Mouse (Mus musculus) C2C12 (cell line): Measurements from ENCODE around the gene Enho. TPM values are rescaled to one million over a fixed set of nuclear protein-coding genes. Genes with fewer than 3 reads are reported as not detected.
"Not testable (repeated sequence)": the region's sequence is repeated elsewhere in the genome, so short reads cannot be mapped to it uniquely, and the experiment has no call there.

ENCODE experiments used
- H3K27me3 ChIP-seq: one replicate; pipeline ENCODE4 v1.6.1; 2011; ENCODE audit not compliant: control insufficient read depth, insufficient read depth, insufficient read length
- H3K36me3 ChIP-seq: one replicate; pipeline ENCODE4 v1.6.1; 2011; ENCODE audit not compliant: control insufficient read depth, insufficient read depth
- H3K4me3 ChIP-seq: one replicate; pipeline ENCODE4 v1.5.1; 2011; ENCODE audit warnings: mild to moderate bottlenecking, control low read depth; ENCODE audit not compliant: poor library complexity, insufficient read depth, severe bottlenecking
- H3K79me2 ChIP-seq: one replicate; pipeline ENCODE4 v1.6.1; 2011; ENCODE audit not compliant: control insufficient read depth, insufficient read depth
- H3K79me3 ChIP-seq: one replicate; pipeline ENCODE4 v1.6.1; 2011; ENCODE audit warnings: low read depth, control low read depth
- H3ac ChIP-seq: one replicate; pipeline ENCODE3; 2011; ENCODE audit warnings: low read depth; ENCODE audit not compliant: control insufficient read depth, insufficient read length
- CEBPB ChIP-seq: IDR thresholded peaks from one replicate; pipeline ENCODE4 v1.6.1; 2011; ENCODE audit warnings: low read depth, mild to moderate bottlenecking, control low read depth, moderate library complexity
- CTCF ChIP-seq: IDR thresholded peaks from one replicate; pipeline ENCODE4 v1.5.1; 2011; ENCODE audit not compliant: control insufficient read depth, insufficient read depth, insufficient read length
- FOSL1 ChIP-seq: IDR thresholded peaks from one replicate; pipeline ENCODE4 v1.8.0; 2011; ENCODE audit warnings: mild to moderate bottlenecking, low read length; ENCODE audit not compliant: poor library complexity, insufficient read depth, severe bottlenecking
- MAX ChIP-seq: IDR thresholded peaks from one replicate; pipeline ENCODE4 v1.6.1; 2011; ENCODE audit warnings: mild to moderate bottlenecking, control low read depth
- MYOD1 ChIP-seq: IDR thresholded peaks from one replicate; pipeline ENCODE4 v1.6.1; 2011; ENCODE audit warnings: low read depth; ENCODE audit not compliant: control insufficient read depth, insufficient read length
- MYOG ChIP-seq: IDR thresholded peaks from one replicate; pipeline ENCODE4 v1.6.1; 2011; ENCODE audit not compliant: control insufficient read depth, insufficient read length; ENCODE audit errors: extremely low read depth
- USF1 ChIP-seq: IDR thresholded peaks from one replicate; pipeline ENCODE4 v1.6.1; 2011; ENCODE audit warnings: low read depth, mild to moderate bottlenecking, control low read depth, moderate library complexity
- long read RNA-seq, 2 experiments: library from polyadenylated mRNA; unstranded; transcript quantifications; one replicate each; pipeline ENCODE4 v2.0.0; 2019 to 2020
- polyA plus RNA-seq: library from polyadenylated mRNA; unstranded; fragments of >200 nt; fragmentation: generic; extraction: Trizol; gene quantifications from one replicate; pipeline ENCODE4 v1.2.1, GENCODE M21; 2012; ENCODE audit warnings: missing spikeins

Enho gene
- 1.2 TPM for polyA plus RNA-seq
- long read RNA-seq, experiment 1, transcript Enho-201 (2 exons, 1,269 nt), result major isoform, 12 of 24 reads
- long read RNA-seq, experiment 1, partial matches to known transcripts, result 12 of 24 reads
- long read RNA-seq, experiment 1, other reads (novel, unspliced or antisense), result 0 of 24 reads
- long read RNA-seq, experiment 2, result 0 reads

GRCm38 (mm10) chr4:41639913-41640507, at the start of gene Enho:
Gene Enho, minus strand, starts transcription at chr4:41640324.
- no peaks in the 10 kb centered on the region for H3K36me3 ChIP-seq
- TF ChIP-seq MYOG (no peak), FOSL1 (no peak), USF1 (no peak), MAX (no peak), MYOD1 (no peak), CEBPB (no peak), CTCF (no peak)
- H3K4me3 ChIP-seq, result no peak within 1 kb of the TSS
- peak within 1 kb of the TSS; percentile 47 for H3ac ChIP-seq
- H3K79me3 ChIP-seq, result no peaks in the 10 kb centered on the region
- H3K79me2 ChIP-seq, result no peaks in the 10 kb centered on the region
- H3K27me3 ChIP-seq, result no peaks in the 10 kb centered on the region

- H3ac ChIP-seq, H3K79me3 ChIP-seq, H3K27me3 ChIP-seq, H3K36me3 ChIP-seq, H3K4me3 ChIP-seq, H3K79me2 ChIP-seq: not testable (repeated sequence)
Measured at GRCm38 (mm10) chr4:41688562-41688961, 48.4 kb upstream of the Enho start.

GRCm38 (mm10) chr4:41685882-41686492, 45.9 kb upstream of the Enho start:
- H3K79me2 ChIP-seq, H3K79me3 ChIP-seq, H3K36me3 ChIP-seq, H3K4me3 ChIP-seq, H3ac ChIP-seq: not testable (repeated sequence)
- H3K27me3 ChIP-seq, result peaks cover 20% of the 10 kb centered on the region

GRCm38 (mm10) chr4:41684931-41685453, 44.9 kb upstream of the Enho start:
- not testable (repeated sequence) for H3K4me3 ChIP-seq, H3K79me3 ChIP-seq, H3K36me3 ChIP-seq, H3ac ChIP-seq, H3K79me2 ChIP-seq
- peaks cover 25% of the 10 kb centered on the region for H3K27me3 ChIP-seq

GRCm38 (mm10) chr4:41684131-41684930, 44.2 kb upstream of the Enho start:
- peaks cover 29% of the 10 kb centered on the region for H3K27me3 ChIP-seq
- H3K79me2 ChIP-seq, H3K36me3 ChIP-seq, H3K4me3 ChIP-seq, H3ac ChIP-seq, H3K79me3 ChIP-seq: not testable (repeated sequence)

- not testable (repeated sequence) for H3K36me3 ChIP-seq, H3K79me3 ChIP-seq, H3K79me2 ChIP-seq, H3ac ChIP-seq, H3K4me3 ChIP-seq
- H3K27me3 ChIP-seq, result peaks cover 39% of the 10 kb centered on the region
Measured at GRCm38 (mm10) chr4:41683303-41683702, 43.2 kb upstream of the Enho start.

- TF ChIP-seq FOSL1, result no peak
- no peak for TF ChIP-seq MYOD1
- no peak for TF ChIP-seq USF1
- peaks cover 41% of the 10 kb centered on the region for H3K27me3 ChIP-seq
- H3K36me3 ChIP-seq, result no peaks in the 10 kb centered on the region
- H3ac ChIP-seq, result no peak overlapping the region
- H3K79me2 ChIP-seq, result no peaks in the 10 kb centered on the region
- H3K4me3 ChIP-seq, result no peak overlapping the region
- H3K79me3 ChIP-seq, result no peaks in the 10 kb centered on the region
Measured at GRCm38 (mm10) chr4:41682789-41683188, 42.7 kb upstream of the Enho start.
